Mouse (Mus musculus): ENCODE data around the gene Elane. TPM values are rescaled to one million over a fixed set of nuclear protein-coding genes. Genes with fewer than 3 reads are reported as not detected.

Gene Elane
- polyA plus RNA-seq, 1 experiment from 2014 or later, result 0.40 TPM

- Histone ChIP-seq H3K4me3 (peak overlapping the region; percentile 29), H3K27ac (no peak overlapping the region), H3K9ac (no peak overlapping the region), H3K4me1 (peaks cover 50% of the 10 kb centered on the region), H3K36me3 (no peaks in the 10 kb centered on the region), H3K27me3 (peaks cover 65% of the 10 kb centered on the region), H3K4me2 (peak overlapping the region; percentile 42), H3K9me3 (no peaks in the 10 kb centered on the region)
- WGBS, result 24% methylated on average over 26 of the region's 26 CpGs
- ATAC-seq (ENCODE audit: insufficient number of reproducible peaks, low FRiP score, low TSS enrichment, low read depth), result 0 out of 2 replicates have a peak, but pooled peaks have one; percentile 10
Observed at GRCm38 (mm10) chr10:79920056-79920890, 34.2 kb downstream of the Elane start.

- H3K4me1 ChIP-seq, result peaks cover 50% of the 10 kb centered on the region
- no peak for ATAC-seq (ENCODE audit: insufficient number of reproducible peaks, low FRiP score, low TSS enrichment, low read depth)
- H3K27ac ChIP-seq, result no peak within 1 kb of the TSS
- H3K9ac ChIP-seq, result no peak within 1 kb of the TSS
- peak within 1 kb of the TSS; percentile 29 for H3K4me3 ChIP-seq
- peaks cover 65% of the 10 kb centered on the region for H3K27me3 ChIP-seq
- peak within 1 kb of the TSS; percentile 42 for H3K4me2 ChIP-seq
- WGBS, result 3% methylated on average over 39 of the region's 41 CpGs
- no peaks in the 10 kb centered on the region for H3K36me3 ChIP-seq
- no peaks in the 10 kb centered on the region for H3K9me3 ChIP-seq
Observed at GRCm38 (mm10) chr10:79920958-79921535, 35.0 kb downstream of the Elane start, which contains the start of gene R3hdm4. Gene R3hdm4 (minus strand): TSS chr10:79921208.

- 3% methylated on average over 34 of the region's 34 CpGs for WGBS
- ATAC-seq (ENCODE audit: insufficient number of reproducible peaks, low FRiP score, low TSS enrichment, low read depth), result no peak
- no peaks in the 10 kb centered on the region for H3K9me3 ChIP-seq
- H3K9ac ChIP-seq, result no peak overlapping the region
- H3K27ac ChIP-seq, result no peak overlapping the region
- H3K4me2 ChIP-seq, result peak overlapping the region; percentile 42
- peaks cover 53% of the 10 kb centered on the region for H3K4me1 ChIP-seq
- H3K36me3 ChIP-seq, result no peaks in the 10 kb centered on the region
- H3K27me3 ChIP-seq, result peaks cover 65% of the 10 kb centered on the region
- H3K4me3 ChIP-seq, result peak overlapping the region; percentile 29
Observed at GRCm38 (mm10) chr10:79921572-79921971, 35.5 kb downstream of the Elane start.

- Histone ChIP-seq H3K4me2 (peak overlapping the region; percentile 93; the same call in 1 of the 2 replicates), H3K4me3 (peak overlapping the region; percentile 96; the same call in 1 of the 2 replicates), H3K27ac (0 out of 2 replicates have a peak overlapping the region, but pooled peaks have one; percentile 95), H3K27me3 (peaks cover 36% of the 10 kb centered on the region), H3K9ac (no peak overlapping the region), H3K36me3 (no peaks in the 10 kb centered on the region), H3K4me1 (peaks cover 55% of the 10 kb centered on the region), H3K9me3 (no peaks in the 10 kb centered on the region)
- no peak for ATAC-seq (ENCODE audit: insufficient number of reproducible peaks, low FRiP score, low TSS enrichment, low read depth)
- 11% methylated on average over 29 of the region's 29 CpGs for WGBS
Observed at GRCm38 (mm10) chr10:79924998-79925784, 39.1 kb downstream of the Elane start.

- Histone ChIP-seq H3K27me3 (peaks cover 29% of the 10 kb centered on the region), H3K4me3 (peak overlapping the region; percentile 96), H3K4me1 (peaks cover 58% of the 10 kb centered on the region), H3K36me3 (peaks cover 5% of the 10 kb centered on the region), H3K4me2 (peak overlapping the region; percentile 93), H3K9me3 (no peaks in the 10 kb centered on the region), H3K9ac (peak overlapping the region; percentile 85), H3K27ac (peak overlapping the region; percentile 95)
- 7% methylated on average over 15 of the region's 15 CpGs for WGBS
- no peak for ATAC-seq (ENCODE audit: insufficient number of reproducible peaks, low FRiP score, low TSS enrichment, low read depth)
Observed at GRCm38 (mm10) chr10:79925785-79926490, 39.9 kb downstream of the Elane start.

- H3K4me1 ChIP-seq, result peaks cover 56% of the 10 kb centered on the region
- whole genome bisulfite sequencing, result under 1% methylated on average over 63 of the region's 63 CpGs
Observed at GRCm38 (mm10) chr10:79926491-79927323, 40.7 kb downstream of the Elane start, which contains the start of gene Arid3a. Gene Arid3a (plus strand): TSS chr10:79927043.

GRCm38 (mm10) chr10:79927324-79928029, 41.4 kb downstream of the Elane start:
- Histone ChIP-seq H3K36me3 (peaks cover 16% of the 10 kb centered on the region), H3K27me3 (peaks cover 14% of the 10 kb centered on the region), H3K27ac (peak overlapping the region; percentile 95), H3K4me1 (peaks cover 62% of the 10 kb centered on the region), H3K9me3 (no peaks in the 10 kb centered on the region), H3K4me3 (peak overlapping the region; percentile 96), H3K4me2 (peak overlapping the region; percentile 93), H3K9ac (peak overlapping the region; percentile 85)
- ATAC-seq (ENCODE audit: insufficient number of reproducible peaks, low FRiP score, low TSS enrichment, low read depth), result peak; percentile 6; the same call in 1 of the 2 replicates
- WGBS, result under 1% methylated on average over 54 of the region's 54 CpGs

More at GRCm38 (mm10) chr10:79926491-79927323, 40.7 kb downstream of the Elane start, which contains the start of gene Arid3a:
- Histone ChIP-seq H3K9ac (peak within 1 kb of the TSS; percentile 85), H3K36me3 (peaks cover 11% of the 10 kb centered on the region), H3K27ac (peak within 1 kb of the TSS; percentile 95), H3K4me3 (peak within 1 kb of the TSS; percentile 96), H3K27me3 (peaks cover 21% of the 10 kb centered on the region), H3K9me3 (no peaks in the 10 kb centered on the region), H3K4me2 (peak within 1 kb of the TSS; percentile 93)
- peak; percentile 74 for ATAC-seq (ENCODE audit: insufficient number of reproducible peaks, low FRiP score, low TSS enrichment, low read depth)

GRCm38 (mm10) chr10:79928030-79928694, 42.1 kb downstream of the Elane start:
- peak overlapping the region; percentile 96 for H3K4me3 ChIP-seq
- no peak for ATAC-seq (ENCODE audit: insufficient number of reproducible peaks, low FRiP score, low TSS enrichment, low read depth)
- peak overlapping the region; percentile 95 for H3K27ac ChIP-seq
- peak overlapping the region; percentile 93 for H3K4me2 ChIP-seq
- peaks cover 69% of the 10 kb centered on the region for H3K4me1 ChIP-seq
- peaks cover 20% of the 10 kb centered on the region for H3K36me3 ChIP-seq
- no peaks in the 10 kb centered on the region for H3K9me3 ChIP-seq
- H3K27me3 ChIP-seq, result peaks cover 7% of the 10 kb centered on the region
- H3K9ac ChIP-seq, result peak overlapping the region; percentile 85
- WGBS, result 1% methylated on average over 28 of the region's 29 CpGs

- peaks cover 24% of the 10 kb centered on the region for H3K36me3 ChIP-seq
- H3K9me3 ChIP-seq, result no peaks in the 10 kb centered on the region
- WGBS, result 22% methylated on average over 9 of the region's 9 CpGs
- H3K9ac ChIP-seq, result no peak overlapping the region
- H3K4me1 ChIP-seq, result peaks cover 79% of the 10 kb centered on the region
- 0 out of 2 replicates have a peak overlapping the region, but pooled peaks have one; percentile 18 for H3K27ac ChIP-seq
- no peaks in the 10 kb centered on the region; the same call in 1 of the 2 replicates for H3K27me3 ChIP-seq
- peak overlapping the region; percentile 96 for H3K4me3 ChIP-seq
- ATAC-seq (ENCODE audit: insufficient number of reproducible peaks, low FRiP score, low TSS enrichment, low read depth), result no peak
- H3K4me2 ChIP-seq, result peak overlapping the region; percentile 93
Observed at GRCm38 (mm10) chr10:79928907-79929701, 43.1 kb downstream of the Elane start.
